In the genomic region with DNA sequence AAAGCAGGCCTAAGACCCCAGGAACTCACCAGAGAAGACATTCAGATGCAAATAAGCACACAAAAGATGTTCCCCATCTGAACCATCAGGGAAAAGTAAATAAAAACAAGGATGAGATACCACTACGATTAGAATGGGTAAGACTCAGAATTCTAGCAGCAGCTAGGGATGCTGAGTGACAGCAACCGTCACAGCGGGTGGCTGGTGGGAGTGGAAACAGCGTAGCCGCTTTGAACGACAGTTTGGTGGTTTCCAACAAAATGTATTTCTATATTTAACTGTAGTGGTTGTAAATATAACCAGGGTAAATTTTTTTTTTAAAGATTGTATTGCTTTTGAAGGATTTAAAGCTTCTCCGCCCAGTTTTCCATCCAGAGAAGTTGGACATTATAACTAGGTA, we compare ENCODE assay signal across 21 mouse cellular contexts. TPM values are rescaled to one million over a fixed set of nuclear protein-coding genes. Genes with fewer than 3 reads are reported as not detected.
A peak's percentile ranks its signal among the peaks of the same experiment; 100 is the strongest.
DNase-seq lines count a peak whose midpoint lies in the region; ATAC-seq lines count a peak whose summit lies in the region.
"Had no signal": no experiment of that assay in that cellular context is flagged by ENCODE, and none has a peak within 500 bp of the region (broad histone marks: within the 10 kb centered on the region; RNA-seq: fewer than 3 reads in every experiment).

No protein-coding gene starts in this region.

- DNase-seq in thymus, postnatal 14 days = peak; percentile 39
- DNase-seq in thymus, postnatal 25 days = no peak
- DNase-seq in R1 (ENCODE audit: low read depth, low spot score) = peak; percentile 77
- no peak for DNase-seq in spleen, adult 18-20 months
- no peak for DNase-seq in right cerebral cortex, adult 2 months (ENCODE audit: low spot score in 2 of 2)
- no peak for DNase-seq in adrenal gland, postnatal 14 days
- DNase-seq: adrenal gland, adult 8-10 months; cerebellum, adult 2 months; cerebellum, postnatal 25 days; gastrocnemius, adult 2 months; heart, adult 11 months; heart, postnatal 10 days; kidney, postnatal 4 days; liver, embryonic 13.5 days; lung, adult 2 months; lung, postnatal 14 days; midbrain, embryonic 14.5 days; right cerebral cortex, postnatal 25 days had no signal

- ATAC-seq in hematopoietic stem cell, adult 5-6 weeks (replicated peaks in 1 of 2; ENCODE audit: insufficient read depth in 1 of 2, low FRiP score in 2 of 2, low TSS enrichment in 1 of 2, low read depth in 1 of 2, poor library complexity in 2 of 2, severe bottlenecking in 2 of 2) = peak; percentile 57 to 73
- ATAC-seq: forebrain, embryonic 13.5 days; intestine, embryonic 16.5 days had no signal

RNA-seq across cellular contexts. Expression of a gene that starts 34.2 kb away (rescaled TPM):
- 24.1 and 28.9 TPM in 2 replicates for total RNA-seq in hematopoietic stem cell, adult 5-6 weeks (2017)
- total RNA-seq in adrenal gland, postnatal 14 days (2021) = 39.8 and 45.1 TPM in 2 replicates

Comparison
In these comparisons a context has a peak if more than half of its experiments do, and no peak if none do; other contexts are left out.
1. DNase-seq: peak in thymus, postnatal 14 days (single experiment) and R1 (single experiment); none in thymus, postnatal 25 days (single experiment), spleen, adult 18-20 months (0 of 2), right cerebral cortex, adult 2 months (0 of 2) and adrenal gland, postnatal 14 days (single experiment).